Mouse (Mus musculus) embryo, embryonic 9.5 days (tissue): ENCODE measurements around the gene Thop1.
"Not testable (repeated sequence)": the region's sequence is repeated elsewhere in the genome, so short reads cannot be mapped to it uniquely, and the experiment has no call there.

ENCODE experiments used
- DNase-seq: peaks from one replicate; pipeline ENCODE4 v3.0.0-alpha.2; 2017; ENCODE audit errors: extremely low spot score

Gene Thop1

GRCm38 (mm10) chr10:81057406-81058130 lies 12.3 kb upstream of the Thop1 start:
- DNase-seq = no peak

- no peak for DNase-seq
Observed at GRCm38 (mm10) chr10:81058896-81059295, 10.9 kb upstream of the Thop1 start.

- peak; percentile 98 for DNase-seq
Observed at GRCm38 (mm10) chr10:81059603-81060543, 10.0 kb upstream of the Thop1 start, which contains the start of gene Sgta. Sgta (minus strand) TSS chr10:81060181.

- no peak for DNase-seq
Observed at GRCm38 (mm10) chr10:81062710-81063109, 7.1 kb upstream of the Thop1 start.

- DNase-seq = not testable (repeated sequence)
Observed at GRCm38 (mm10) chr10:81064519-81064918, 5.3 kb upstream of the Thop1 start.

GRCm38 (mm10) chr10:81068706-81069105 lies 1.1 kb upstream of the Thop1 start:
- DNase-seq = no peak

GRCm38 (mm10) chr10:81072290-81072689 lies 2.5 kb downstream of the Thop1 start:
- no peak for DNase-seq

GRCm38 (mm10) chr10:81073464-81073863 lies 3.6 kb downstream of the Thop1 start:
- DNase-seq = no peak

- DNase-seq = no peak
Observed at GRCm38 (mm10) chr10:81075734-81076133, 5.9 kb downstream of the Thop1 start.

- no peak for DNase-seq
Observed at GRCm38 (mm10) chr10:81076356-81076755, 6.5 kb downstream of the Thop1 start.

- no peak for DNase-seq
Observed at GRCm38 (mm10) chr10:81077916-81078315, 8.1 kb downstream of the Thop1 start.

GRCm38 (mm10) chr10:81080008-81080655 lies 10.3 kb downstream of the Thop1 start:
- DNase-seq = no peak

- DNase-seq = peak; percentile 68
Observed at GRCm38 (mm10) chr10:81082168-81082960, 12.5 kb downstream of the Thop1 start.

- no peak for DNase-seq
Observed at GRCm38 (mm10) chr10:81087021-81087420, 17.2 kb downstream of the Thop1 start.

- no peak for DNase-seq
Observed at GRCm38 (mm10) chr10:81089216-81089615, 19.4 kb downstream of the Thop1 start.

GRCm38 (mm10) chr10:81090621-81091020 lies 20.8 kb downstream of the Thop1 start:
- no peak for DNase-seq

- no peak for DNase-seq
Observed at GRCm38 (mm10) chr10:81092465-81093250, 22.8 kb downstream of the Thop1 start.

- DNase-seq = no peak
Observed at GRCm38 (mm10) chr10:81094931-81095678, 25.3 kb downstream of the Thop1 start.

- peak; percentile 95 for DNase-seq
Observed at GRCm38 (mm10) chr10:81105565-81106112, 35.8 kb downstream of the Thop1 start, which contains the start of gene Map2k2. Map2k2 (plus strand) TSS chr10:81105915.
